In the genomic region with DNA sequence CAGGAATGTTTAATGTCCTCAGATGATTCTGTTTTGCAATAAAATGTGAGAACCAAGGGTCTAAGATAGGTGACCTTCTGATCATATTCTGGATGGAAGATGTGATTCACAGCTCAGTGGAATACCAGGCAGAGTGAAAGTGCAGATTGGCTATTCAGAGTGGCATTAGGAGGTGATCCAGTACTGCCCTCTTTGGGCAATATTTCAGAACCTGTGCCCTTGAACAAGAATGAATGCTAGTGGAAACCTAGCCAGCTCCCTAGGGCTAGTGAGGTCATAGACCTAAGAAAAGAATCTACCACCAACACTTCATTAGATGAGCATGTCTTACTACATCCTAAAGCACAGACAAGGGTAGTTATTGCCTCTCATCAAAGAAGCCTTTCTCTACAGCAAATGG, we compare ENCODE assay signal across 15 mouse cellular contexts.
A peak's percentile ranks its signal among the peaks of the same experiment; 100 is the strongest.
DNase-seq lines count a peak whose midpoint lies in the region; ATAC-seq and TF ChIP-seq lines count a peak whose summit lies in the region.
"Had no signal": no experiment of that assay in that cellular context is flagged by ENCODE, and none has a peak within 500 bp of the region (broad histone marks: within the 10 kb centered on the region; RNA-seq: fewer than 3 reads in every experiment).

No protein-coding gene starts in this region.

- no peak for ATAC-seq in hindbrain, embryonic 11.5 days (ENCODE audit: low FRiP score)
- ATAC-seq: CD4-positive, CD25-positive, alpha-beta regulatory T cell, adult 4 months; midbrain, embryonic 15.5 days had no signal

- H3K4me3 ChIP-seq in liver, adult 2 months (ENCODE audit: insufficient read depth, low read depth, low read length) = no peak overlapping the region
- H3K4me3 ChIP-seq in hindbrain, embryonic 11.5 days (ENCODE audit: low read depth, low read length) = no peak overlapping the region
- H3K4me3 ChIP-seq: heart, embryonic 15.5 days; liver, embryonic 13.5 days; midbrain, embryonic 15.5 days; neural tube, embryonic 13.5 days had no signal

- intact Hi-C loops in heart, postnatal 36 days (cut with DNase I) = loop anchor here (2.0 to 5.0 kb wide), 2 partner anchors 373 to 652 kb away; partner anchors contain the start of gene Trib2

- H3K79me2 ChIP-seq in liver, adult 2 months (ENCODE audit: control insufficient read depth, insufficient read depth, low read length) = no peaks in the 10 kb centered on the region

- DNase-seq in heart, adult 18-20 months = peak; percentile 51 to 67
- DNase-seq in heart, postnatal 36 days = no peak
- DNase-seq in liver, adult 2 months (ENCODE audit: extremely low read depth, low read depth, low spot score) = peak; percentile 81
- DNase-seq in liver (no peak), adipocyte (ENCODE audit: low spot score) (peak; percentile 60)
- peak; percentile 47 for DNase-seq in splenic B cell, adult 2 months (ENCODE audit: low read depth, low spot score)
- no peak for DNase-seq in hindbrain, embryonic 11.5 days (ENCODE audit: low spot score)
- DNase-seq: cerebellum, adult 9-10 months; liver, embryonic 13.5 days; right cerebral cortex, adult 18-20 months; thymus, adult 2 months had no signal

- H3K27ac ChIP-seq in liver, adult 2 months (replicated peaks; ENCODE audit: insufficient read depth, low read depth, low read length) = no peak overlapping the region
- no peak overlapping the region for H3K27ac ChIP-seq in hindbrain, embryonic 11.5 days (ENCODE audit: low read depth, low read length)
- H3K27ac ChIP-seq: heart, embryonic 15.5 days; liver, embryonic 13.5 days; midbrain, embryonic 15.5 days; neural tube, embryonic 13.5 days had no signal

- H3K4me2 ChIP-seq in hindbrain, embryonic 11.5 days (replicated peaks; ENCODE audit: low read depth, low read length) = no peak overlapping the region
- H3K4me2 ChIP-seq: heart, embryonic 15.5 days; liver, embryonic 13.5 days; midbrain, embryonic 15.5 days; neural tube, embryonic 13.5 days had no signal

- H3K9me3 ChIP-seq in hindbrain, embryonic 11.5 days (ENCODE audit: control insufficient read depth, low read length) = no peaks in the 10 kb centered on the region
- H3K9me3 ChIP-seq: heart, embryonic 15.5 days; liver, embryonic 13.5 days; midbrain, embryonic 15.5 days; neural tube, embryonic 13.5 days had no signal

- no peaks in the 10 kb centered on the region for H3K36me3 ChIP-seq in liver, adult 2 months (ENCODE audit: control insufficient read depth, insufficient read depth, low read length)
- no peaks in the 10 kb centered on the region for H3K36me3 ChIP-seq in splenic B cell, adult 2 months (ENCODE audit: control insufficient read depth, insufficient read depth, low read length, poor library complexity, severe bottlenecking)
- no peaks in the 10 kb centered on the region for H3K36me3 ChIP-seq in hindbrain, embryonic 11.5 days (ENCODE audit: control insufficient read depth, insufficient read depth, low read length)
- H3K36me3 ChIP-seq: heart, embryonic 15.5 days; liver, embryonic 13.5 days; midbrain, embryonic 15.5 days; neural tube, embryonic 13.5 days had no signal

- TF ChIP-seq CTCF in liver, adult 2 months (IDR thresholded peaks at IDR 0.05; ENCODE audit: low read depth, low read length) = no peak

- H3K9ac ChIP-seq in liver, adult 2 months (ENCODE audit: low read depth, low read length) = no peak overlapping the region
- no peak overlapping the region for H3K9ac ChIP-seq in hindbrain, embryonic 11.5 days (ENCODE audit: low read depth, low read length)
- H3K9ac ChIP-seq: heart, embryonic 15.5 days; liver, embryonic 13.5 days; midbrain, embryonic 15.5 days; neural tube, embryonic 13.5 days had no signal

- no peaks in the 10 kb centered on the region for H3K27me3 ChIP-seq in liver, adult 2 months (ENCODE audit: control insufficient read depth, insufficient read depth, low read length)
- H3K27me3 ChIP-seq in splenic B cell, adult 2 months (ENCODE audit: control insufficient read depth, insufficient read depth, low read length, poor library complexity, severe bottlenecking) = no peaks in the 10 kb centered on the region
- H3K27me3 ChIP-seq in hindbrain, embryonic 11.5 days (ENCODE audit: control insufficient read depth, insufficient read depth, low read length) = no peaks in the 10 kb centered on the region
- H3K27me3 ChIP-seq: heart, embryonic 15.5 days; liver, embryonic 13.5 days; midbrain, embryonic 15.5 days; neural tube, embryonic 13.5 days had no signal

- no peak for TF ChIP-seq POLR2A in liver, adult 2 months (IDR thresholded peaks at IDR 0.05; ENCODE audit: extremely low read depth, insufficient read depth, low read length)

- H3K4me1 ChIP-seq in liver, adult 2 months (ENCODE audit: control insufficient read depth, insufficient read depth, low read length) = no peaks in the 10 kb centered on the region
- H3K4me1 ChIP-seq in hindbrain, embryonic 11.5 days (replicated peaks; ENCODE audit: control insufficient read depth, insufficient read depth, low read length) = no peaks in the 10 kb centered on the region
- H3K4me1 ChIP-seq: neural tube, embryonic 13.5 days had no signal

Comparison
In these comparisons a context has a peak if more than half of its experiments do, and no peak if none do; other contexts are left out.
1. DNase-seq: peak in heart, adult 18-20 months (2 of 2), liver, adult 2 months (single experiment), adipocyte (single experiment) and splenic B cell, adult 2 months (single experiment); none in heart, postnatal 36 days (0 of 2), liver (single experiment) and hindbrain, embryonic 11.5 days (single experiment).